Mouse (Mus musculus): ENCODE results near the gene Zfp524.

GRCm38 (mm10) chr7:4964988-4965387, 49.2 kb upstream of the Zfp524 start:
- no peak for TF ChIP-seq CTCF (IDR thresholded peaks at IDR 0.05; ENCODE audit: low read depth)
- no peak for TF ChIP-seq EP300 (IDR thresholded peaks at IDR 0.05; ENCODE audit: low read depth)
